Mouse (Mus musculus): ENCODE measurements at regions not wholly inside any gene's neighbourhood (a gene's known extent, or its start where the extent isn't known, plus 50 kb on each side); places are given as distances from the start of the nearest gene placed in this dataset.

DNA sequence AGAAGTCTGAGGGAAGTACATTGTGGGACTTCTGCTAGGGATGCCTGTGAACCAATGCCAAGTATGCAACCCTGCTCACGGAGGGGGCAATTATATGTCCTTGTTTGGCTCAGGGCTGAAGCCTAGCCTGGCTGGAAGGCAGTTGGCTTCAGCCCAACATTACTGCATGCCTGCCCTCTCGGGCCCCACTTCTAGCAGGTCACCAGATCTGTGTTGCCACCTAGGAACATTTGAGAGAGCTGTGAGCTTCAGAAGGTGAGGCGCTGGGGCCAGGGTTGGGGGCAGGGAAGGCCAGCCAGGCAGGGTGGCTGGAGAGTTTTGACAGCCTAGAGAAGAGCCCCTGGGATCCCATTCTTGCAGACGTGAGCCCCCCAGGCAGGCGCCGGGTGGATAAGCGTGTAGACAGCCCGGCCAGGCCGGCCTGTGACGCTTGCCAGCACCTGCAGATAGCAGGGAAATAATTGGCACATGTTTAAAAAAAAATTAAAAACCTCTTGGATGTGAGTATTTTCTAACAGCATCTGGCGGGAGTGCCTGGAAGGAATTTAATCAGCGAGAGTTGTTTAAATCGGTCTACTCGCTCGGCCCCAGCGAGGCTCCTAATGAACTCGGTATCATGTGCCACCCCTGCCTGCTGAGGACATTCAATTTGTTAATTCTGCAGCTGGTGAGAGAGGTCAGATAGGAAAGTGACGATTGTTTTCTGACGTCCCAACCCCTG, 115.0 kb upstream of the Gm10181 start:
- TF ChIP-seq CTCF (IDR thresholded peaks at IDR 0.05; ENCODE audit: control insufficient read depth, insufficient read depth, insufficient read length) (no peak), MYOG (IDR thresholded peaks at IDR 0.05; ENCODE audit: control insufficient read depth, extremely low read depth, insufficient read length) (no peak), USF1 (IDR thresholded peaks at IDR 0.05; ENCODE audit: low read depth) (no peak), MYOD1 (IDR thresholded peaks at IDR 0.05; ENCODE audit: control insufficient read depth, insufficient read length, low read depth) (no peak), FOSL1 (IDR thresholded peaks at IDR 0.05; ENCODE audit: insufficient read depth, low read length, poor library complexity, severe bottlenecking) (no peak), CEBPB (IDR thresholded peaks at IDR 0.05; ENCODE audit: low read depth) (no peak), MAX (IDR thresholded peaks at IDR 0.05) (no peak)

Measured in C2C12 (cell line).